Mouse (Mus musculus): ENCODE measurements around the gene Hoxa4. TPM values are rescaled to one million over a fixed set of nuclear protein-coding genes. Genes with fewer than 3 reads are reported as not detected.

The Hoxa4 gene
- polyA plus RNA-seq, 1 experiment from 2014 or later: 14.5 TPM

- no peak overlapping the region for H3K4me2 ChIP-seq
- no peak overlapping the region for H3K4me3 ChIP-seq
- 9% methylated on average over 5 of the region's 5 CpGs for WGBS
These were observed 37.5 kb downstream of the Hoxa4 start for GRCm38 (mm10) chr6:52154044-52154443.

DNA sequence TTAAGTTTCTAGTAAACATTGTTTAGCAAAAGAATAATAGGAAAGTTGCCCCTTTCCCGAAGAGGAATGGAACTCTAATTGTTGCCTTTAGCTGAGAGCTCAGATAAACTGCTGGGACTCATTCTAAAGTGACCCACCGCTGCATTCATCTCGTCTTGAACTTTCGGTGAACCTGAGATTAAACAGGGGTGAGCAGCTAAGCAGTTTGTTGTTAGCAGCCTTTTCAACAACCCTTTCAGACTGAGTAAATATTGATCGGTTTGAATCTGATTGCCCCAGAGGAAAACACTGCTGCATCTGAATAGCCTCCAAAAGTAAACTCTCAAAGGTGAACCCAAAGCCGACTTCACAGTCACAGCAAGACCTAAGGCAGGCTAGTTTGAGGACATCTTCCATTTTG lies 38.3 kb downstream of the Hoxa4 start:
- Histone ChIP-seq H3K27me3 (peaks cover 85% of the 10 kb centered on the region), H3K4me1 (replicated peaks) (peaks cover 23% of the 10 kb centered on the region)
- WGBS: 2% methylated on average over 6 of the region's 6 CpGs

More at GRCm38 (mm10) chr6:52154044-52154443, 37.5 kb downstream of the Hoxa4 start:
- peaks cover 25% of the 10 kb centered on the region for H3K4me1 ChIP-seq (replicated peaks)
- no peak overlapping the region for H3K9ac ChIP-seq
- no peaks in the 10 kb centered on the region for H3K36me3 ChIP-seq
- H3K9me3 ChIP-seq: no peaks in the 10 kb centered on the region
- no peak overlapping the region for H3K27ac ChIP-seq
- peaks cover 81% of the 10 kb centered on the region for H3K27me3 ChIP-seq
- no peak for ATAC-seq (ENCODE audit: low FRiP score)

GRCm38 (mm10) chr6:52152226-52153193 lies 39.0 kb downstream of the Hoxa4 start:
- no peak overlapping the region for H3K4me2 ChIP-seq
- no peak overlapping the region for H3K27ac ChIP-seq
- peaks cover 17% of the 10 kb centered on the region for H3K4me1 ChIP-seq (replicated peaks)
- WGBS: 7% methylated on average over 16 of the region's 16 CpGs
- peaks cover 87% of the 10 kb centered on the region for H3K27me3 ChIP-seq
- H3K9ac ChIP-seq: no peak overlapping the region
- no peaks in the 10 kb centered on the region for H3K9me3 ChIP-seq
- H3K4me3 ChIP-seq: no peak overlapping the region
- no peaks in the 10 kb centered on the region for H3K36me3 ChIP-seq
- no peak for ATAC-seq (ENCODE audit: low FRiP score)

More for the DNA sequence above, 38.3 kb downstream of the Hoxa4 start:
- Histone ChIP-seq H3K27ac (no peak overlapping the region), H3K4me3 (no peak overlapping the region), H3K9me3 (no peaks in the 10 kb centered on the region), H3K36me3 (no peaks in the 10 kb centered on the region), H3K4me2 (no peak overlapping the region), H3K9ac (no peak overlapping the region)
- ATAC-seq (ENCODE audit: low FRiP score): no peak

DNA sequence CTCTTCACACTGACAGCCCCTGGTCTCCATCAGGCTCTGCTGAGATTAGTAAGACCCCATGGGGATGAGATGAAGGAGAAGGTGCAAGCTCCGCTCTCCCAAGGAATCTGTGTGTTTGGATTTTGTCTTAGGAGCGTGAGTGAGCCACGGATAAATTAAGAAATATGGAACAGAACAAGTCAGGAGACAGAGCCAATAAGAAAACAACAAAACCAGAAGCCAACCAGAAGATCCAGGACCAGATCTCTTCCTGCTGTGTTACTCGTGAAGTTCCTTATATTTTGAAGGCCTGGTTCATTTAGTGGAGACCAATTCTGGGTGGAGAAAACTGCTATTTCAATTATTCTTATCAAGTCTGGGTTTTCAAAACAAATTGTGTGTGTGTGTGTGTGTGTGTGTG lies 40.0 kb downstream of the Hoxa4 start:
- Histone ChIP-seq H3K27ac (no peak overlapping the region), H3K27me3 (peaks cover 87% of the 10 kb centered on the region), H3K4me3 (no peak overlapping the region), H3K9ac (no peak overlapping the region), H3K4me2 (no peak overlapping the region), H3K36me3 (no peaks in the 10 kb centered on the region), H3K9me3 (no peaks in the 10 kb centered on the region), H3K4me1 (replicated peaks) (peaks cover 10% of the 10 kb centered on the region; the same call in 1 of the 2 replicates)
- no peak for ATAC-seq (ENCODE audit: low FRiP score)
- WGBS: 21% methylated on average over 4 of the region's 4 CpGs

DNA sequence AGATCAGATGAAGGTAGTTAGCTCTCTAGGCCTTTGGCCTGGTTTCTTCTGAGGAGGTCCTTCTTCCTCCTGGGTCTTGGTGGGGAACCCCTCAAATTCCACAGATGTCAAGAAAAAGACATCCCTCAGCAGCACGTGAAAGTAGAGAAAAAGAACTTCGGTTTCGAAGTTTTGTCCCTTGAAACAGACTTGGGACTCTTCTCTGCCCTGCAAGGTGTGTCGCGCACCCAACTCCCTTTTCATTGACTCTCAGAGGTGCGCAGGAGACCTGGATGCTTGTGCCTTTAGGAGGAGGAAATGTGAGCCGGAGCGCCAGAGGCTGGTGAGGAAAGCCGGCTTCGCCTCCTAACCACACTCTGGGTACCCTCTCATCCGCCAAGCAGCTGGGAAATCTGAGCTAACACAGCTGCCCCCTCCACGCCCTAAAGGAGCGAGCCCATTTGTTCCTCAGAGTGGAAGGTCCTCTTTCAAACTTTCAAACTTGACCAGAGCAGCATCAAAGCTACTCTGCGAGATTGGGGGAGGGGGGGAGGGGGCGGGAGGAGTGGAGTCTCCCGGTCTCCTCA lies 41.1 kb downstream of the Hoxa4 start:
- H3K9me3 ChIP-seq: no peaks in the 10 kb centered on the region
- ATAC-seq (ENCODE audit: low FRiP score): no peak
- H3K4me3 ChIP-seq: no peak overlapping the region
- no peaks in the 10 kb centered on the region for H3K36me3 ChIP-seq
- H3K4me1 ChIP-seq (replicated peaks): peaks cover 8% of the 10 kb centered on the region; the same call in 1 of the 2 replicates
- H3K4me2 ChIP-seq: no peak overlapping the region
- H3K9ac ChIP-seq: no peak overlapping the region
- H3K27ac ChIP-seq: no peak overlapping the region
- 5% methylated on average over 16 of the region's 16 CpGs for WGBS
- H3K27me3 ChIP-seq: peaks cover 80% of the 10 kb centered on the region

MicroRNAs within 50 kb of the gene (microRNA counts, 519-probe panel; counts per million panel counts)
- 51.3 counts per million for microRNA mmu-miR-196b

Small RNA genes lying within 50 kb of the gene (microRNA-seq; reads per million reads assigned to microRNA genes)
- 36.1 reads per million, percentile 37 among the genes with 10 or more reads in this experiment for gene Mir196b

Other genes starting within 250 kb of the Hoxa4 start
- 28.6 and 35.6 TPM in 2 replicates for gene Skap2, start 179.2 kb downstream of the Hoxa4 start, polyA plus RNA-seq (2015; fragmentation: Nextera tagmentation; extraction: Ambion mirVana)
- gene Hoxa1, start 33.4 kb downstream of the Hoxa4 start, polyA plus RNA-seq (2015; fragmentation: Nextera tagmentation; extraction: Ambion mirVana): 1.5 and 2.0 TPM in 2 replicates
- gene Hoxa2, start 26.9 kb downstream of the Hoxa4 start, polyA plus RNA-seq (2015; fragmentation: Nextera tagmentation; extraction: Ambion mirVana): 39.1 and 40.2 TPM in 2 replicates
- 7.6 and 8.3 TPM in 2 replicates for gene 5730596B20Rik, start 14.3 kb downstream of the Hoxa4 start, polyA plus RNA-seq (2015; fragmentation: Nextera tagmentation; extraction: Ambion mirVana)
- gene Hoxa5, start 12.8 kb upstream of the Hoxa4 start, polyA plus RNA-seq (2015; fragmentation: Nextera tagmentation; extraction: Ambion mirVana): 116 and 150 TPM in 2 replicates
- gene Hoxa6, start 17.0 kb upstream of the Hoxa4 start, polyA plus RNA-seq (2015; fragmentation: Nextera tagmentation; extraction: Ambion mirVana): 16.3 and 28.0 TPM in 2 replicates
- 21.8 and 23.8 TPM in 2 replicates for gene Hoxa3, start 21.6 kb upstream of the Hoxa4 start, polyA plus RNA-seq (2015; fragmentation: Nextera tagmentation; extraction: Ambion mirVana)
- gene Gm28308, start 21.6 kb upstream of the Hoxa4 start, polyA plus RNA-seq (2015; fragmentation: Nextera tagmentation; extraction: Ambion mirVana): not detected in 2 replicates
- 7.4 and 14.9 TPM in 2 replicates for gene Hoxa7, start 30.1 kb upstream of the Hoxa4 start, polyA plus RNA-seq (2015; fragmentation: Nextera tagmentation; extraction: Ambion mirVana)
- gene Hoxa9, start 39.3 kb upstream of the Hoxa4 start, polyA plus RNA-seq (2015; fragmentation: Nextera tagmentation; extraction: Ambion mirVana): 0.72 and 1.3 TPM in 2 replicates
- gene Hoxa10, start 49.1 kb upstream of the Hoxa4 start, polyA plus RNA-seq (2015; fragmentation: Nextera tagmentation; extraction: Ambion mirVana): 0.22 TPM in 1 of 2 replicates, not detected in the other
- gene Hoxa11, start 54.1 kb upstream of the Hoxa4 start, polyA plus RNA-seq (2015; fragmentation: Nextera tagmentation; extraction: Ambion mirVana): not detected in 2 replicates
- gene Hoxa13, start 69.1 kb upstream of the Hoxa4 start, polyA plus RNA-seq (2015; fragmentation: Nextera tagmentation; extraction: Ambion mirVana): not detected in 2 replicates
- 3.5 and 3.7 TPM in 2 replicates for gene Evx1, start 121.7 kb upstream of the Hoxa4 start, polyA plus RNA-seq (2015; fragmentation: Nextera tagmentation; extraction: Ambion mirVana)